Mouse (Mus musculus) kidney, adult 2 months (tissue): Measurements from ENCODE around the gene Tardbp.

Experiments used
- CTCF ChIP-seq: fragments of 200-500 bp; conservative IDR thresholded peaks from 2 replicates; pipeline ENCODE4 v1.5.1; 2011; ENCODE audit warnings: low read depth, mild to moderate bottlenecking, control low read depth, low read length, moderate library complexity, mixed read lengths; ENCODE audit not compliant: insufficient read depth, insufficient read length
- POLR2A ChIP-seq: fragments of 200-500 bp; IDR thresholded peaks from one replicate; pipeline ENCODE4 v1.6.1; 2011; ENCODE audit warnings: low read depth, low read length, control low read depth

- no peak for TF ChIP-seq CTCF
- TF ChIP-seq POLR2A, result no peak
Observed at GRCm38 (mm10) chr4:148676188-148676960, 49.6 kb upstream of the Tardbp start.
